Mouse (Mus musculus) cerebellum, postnatal 36 days (tissue): ENCODE data around the gene Cep152.

Experiments
- DNase-seq, 2 experiments: peaks; one replicate each; pipeline ENCODE4 v3.0.0; 2021 to 2022; ENCODE audit warnings: mixed read lengths in 2 of 2

Cep152 gene

DNA sequence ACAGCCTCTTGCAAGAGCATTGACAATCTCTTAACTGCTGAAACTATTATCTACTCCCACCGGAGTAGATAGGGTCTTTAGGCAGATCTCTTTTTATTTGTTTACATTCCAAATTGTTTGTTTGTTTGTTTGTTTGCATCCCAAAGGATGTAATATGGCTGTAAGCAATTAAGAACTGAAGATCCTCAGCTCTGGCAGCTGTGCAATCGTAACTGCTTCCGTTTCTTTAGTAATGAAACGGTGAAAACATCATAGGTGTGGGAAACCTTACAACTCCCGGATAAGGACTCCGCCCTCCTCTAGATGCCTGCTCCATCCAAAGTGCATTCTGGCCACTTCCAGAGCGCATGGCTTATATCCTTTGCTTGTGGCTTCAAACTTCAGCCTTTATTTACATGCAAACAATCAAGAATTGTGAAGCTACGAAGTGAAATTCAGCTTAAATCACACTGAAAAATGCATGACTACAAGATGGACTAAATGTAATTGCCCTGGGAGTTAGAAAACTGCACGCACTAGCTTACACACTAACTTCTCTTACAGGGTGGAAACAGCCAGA lies 707 bp downstream of the Cep152 start:
- DNase-seq, result no peak

DNA sequence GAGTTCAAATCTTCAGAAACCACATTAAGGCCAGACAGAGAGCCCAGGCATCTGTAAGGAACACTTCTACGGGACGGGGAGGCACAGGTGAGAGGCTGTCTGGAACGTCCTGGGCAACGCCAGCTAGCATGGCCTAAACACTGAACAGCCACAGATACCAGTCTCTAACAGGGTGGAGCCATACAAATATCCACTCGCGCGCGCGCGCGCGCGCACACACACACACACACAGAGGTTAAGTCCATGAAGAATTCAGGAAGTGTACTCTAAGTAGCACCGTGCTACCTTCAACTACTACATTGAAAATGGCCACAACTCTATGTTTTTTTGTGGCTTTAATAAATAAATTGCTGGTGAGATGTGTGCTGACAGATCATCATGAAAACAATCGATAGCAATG lies 1.7 kb downstream of the Cep152 start:
- DNase-seq, result no peak

GRCm38 (mm10) chr2:125620213-125620907 lies 4.6 kb downstream of the Cep152 start:
- no peak for DNase-seq

- no peak for DNase-seq
Observed at GRCm38 (mm10) chr2:125615858-125616424, 9.0 kb downstream of the Cep152 start.

GRCm38 (mm10) chr2:125615440-125615839 lies 9.5 kb downstream of the Cep152 start:
- DNase-seq, result no peak

GRCm38 (mm10) chr2:125606220-125606845 lies 18.6 kb downstream of the Cep152 start:
- no peak for DNase-seq

DNA sequence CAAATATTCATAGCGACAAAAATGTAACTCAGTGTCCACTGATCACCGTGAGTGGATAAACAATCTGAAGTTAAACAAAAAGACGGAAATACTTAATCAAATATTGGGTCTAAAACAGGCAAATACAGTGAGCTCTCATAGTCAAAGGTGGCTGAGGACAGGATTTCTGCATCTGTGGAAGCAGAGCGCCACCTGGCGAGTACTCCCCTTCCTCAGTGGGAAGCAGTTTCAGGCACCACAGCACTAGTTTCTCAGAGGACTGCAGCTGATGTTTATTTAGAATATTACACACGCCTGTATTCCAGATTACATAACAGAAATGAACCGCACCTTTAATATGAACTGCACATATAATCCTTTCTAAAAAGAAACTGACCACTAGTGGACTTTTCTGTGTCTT lies 20.3 kb downstream of the Cep152 start:
- peak in 1 of 2 experiments; percentile 26 for DNase-seq

DNA sequence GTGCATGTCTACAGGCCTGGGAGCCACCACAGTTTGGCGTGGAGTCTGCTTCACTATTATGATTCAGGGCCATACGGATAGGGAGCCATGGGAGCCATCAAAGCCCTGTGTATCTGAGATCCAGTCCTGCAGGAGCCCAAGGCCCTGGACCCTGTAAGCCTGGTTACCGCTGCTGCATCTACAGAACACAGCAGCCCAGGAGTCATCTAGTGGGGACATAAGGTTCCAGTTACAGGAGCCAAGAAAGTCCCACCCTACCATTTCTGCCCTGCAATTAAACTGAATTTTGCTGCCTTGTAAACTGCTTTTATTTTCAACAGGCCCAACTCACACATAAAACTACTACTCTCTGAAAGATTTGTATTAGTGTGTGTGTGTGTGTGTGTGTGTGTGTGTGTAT lies 21.9 kb downstream of the Cep152 start:
- no peak for DNase-seq

DNA sequence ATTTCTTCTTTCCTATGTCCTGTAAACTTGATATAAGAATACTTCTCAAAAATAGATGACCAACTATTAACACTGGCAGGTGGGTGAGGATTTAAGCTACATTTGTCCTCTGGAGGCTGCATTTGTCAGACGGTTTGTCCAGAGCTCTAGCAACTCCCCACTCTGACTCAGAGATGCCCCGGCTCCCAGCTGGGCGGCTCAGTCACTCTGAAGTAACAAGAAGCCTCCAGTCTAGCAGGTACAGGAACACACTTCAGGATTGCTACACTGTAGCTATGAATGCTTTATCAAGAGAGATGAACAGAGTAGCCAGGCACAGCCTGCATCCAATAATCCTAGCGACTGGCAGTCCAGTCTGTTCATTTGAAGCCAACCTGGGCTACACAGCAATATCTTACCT lies 26.0 kb downstream of the Cep152 start:
- no peak for DNase-seq

DNA sequence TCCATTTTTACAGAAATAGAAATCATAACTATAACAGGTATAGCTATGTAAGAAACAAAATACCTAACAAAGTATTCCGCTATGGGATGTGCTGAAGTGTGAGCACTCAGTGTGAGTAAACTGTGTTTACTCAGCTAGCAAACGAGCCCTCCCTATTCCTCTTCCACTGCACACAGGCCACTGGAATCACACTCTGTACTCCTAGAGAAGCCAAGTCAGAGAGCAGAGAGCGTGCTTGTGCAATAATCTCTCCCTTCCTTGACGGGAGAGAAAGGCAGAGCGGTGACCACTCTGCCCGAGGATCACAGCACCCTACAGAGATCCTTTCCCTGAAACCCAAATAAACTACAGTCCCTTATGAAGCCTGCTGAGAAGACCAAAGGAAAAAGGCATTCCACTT lies 26.7 kb downstream of the Cep152 start:
- no peak for DNase-seq

DNA sequence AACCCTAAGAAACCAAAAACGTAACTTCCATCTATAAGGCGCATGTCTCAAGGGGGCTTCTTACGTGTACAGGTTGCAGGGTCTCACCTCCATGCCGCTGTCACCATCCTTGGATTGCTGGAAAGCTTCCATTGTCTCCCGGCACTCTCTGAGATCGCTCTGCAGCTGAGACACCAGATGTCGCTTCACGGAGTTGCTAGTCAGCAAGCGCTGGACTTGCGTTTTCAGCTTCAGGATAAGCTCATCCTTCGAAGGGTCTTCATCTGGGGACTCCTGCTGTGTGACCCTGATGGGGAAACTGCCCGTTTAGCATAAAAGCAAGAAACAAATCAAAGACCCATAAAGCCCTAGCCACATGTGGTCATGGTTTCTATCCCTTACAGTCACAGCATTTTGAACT lies 30.1 kb downstream of the Cep152 start:
- DNase-seq, result no peak

GRCm38 (mm10) chr2:125594072-125594471 lies 30.8 kb downstream of the Cep152 start:
- no peak for DNase-seq

GRCm38 (mm10) chr2:125591895-125592294 lies 33.0 kb downstream of the Cep152 start:
- DNase-seq, result no peak

DNA sequence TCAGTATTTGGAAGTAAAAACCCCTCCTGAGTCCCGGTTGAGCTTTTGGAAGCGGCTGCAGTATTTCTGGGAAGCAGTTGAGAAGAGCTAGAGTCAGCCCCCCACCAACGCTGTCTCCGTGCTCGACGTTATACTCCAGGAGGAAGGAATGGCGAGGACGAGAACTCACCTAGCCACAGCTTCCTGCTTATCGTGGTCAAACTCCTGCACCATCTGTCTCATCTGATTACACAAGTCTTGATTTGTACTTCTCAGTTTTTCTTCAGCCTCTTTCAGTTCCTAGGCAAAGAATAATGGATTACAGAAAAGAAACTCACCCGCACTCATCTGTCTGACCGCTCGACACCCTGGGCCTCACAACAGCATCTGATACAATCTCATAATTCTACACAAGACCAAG lies 35.6 kb downstream of the Cep152 start:
- no peak for DNase-seq

DNA sequence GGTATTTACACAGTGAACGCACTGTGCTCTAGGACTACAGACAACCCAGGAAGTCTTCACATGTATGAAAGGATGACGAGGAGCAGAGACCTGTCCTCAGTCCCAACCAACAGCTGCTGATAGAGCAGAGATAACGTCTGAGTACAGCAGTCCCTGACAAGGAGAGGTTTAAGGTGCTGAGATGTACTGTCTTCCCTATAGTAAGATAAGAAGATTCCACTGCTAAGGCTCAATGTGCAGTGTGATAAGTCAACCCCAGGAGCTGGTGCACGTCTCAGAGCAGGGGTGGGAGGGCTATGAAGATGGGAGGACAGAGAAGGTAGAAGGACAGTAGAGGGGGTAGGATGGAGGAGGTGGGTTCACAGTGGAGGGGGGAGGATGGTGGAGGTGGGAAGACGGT lies 43.8 kb downstream of the Cep152 start:
- DNase-seq, result no peak

- no peak for DNase-seq
Observed at GRCm38 (mm10) chr2:125577670-125578069, 47.2 kb downstream of the Cep152 start.

GRCm38 (mm10) chr2:125576498-125576897 lies 48.4 kb downstream of the Cep152 start:
- no peak for DNase-seq

- DNase-seq, result no peak
Observed at GRCm38 (mm10) chr2:125575766-125576165, 49.1 kb downstream of the Cep152 start.

DNA sequence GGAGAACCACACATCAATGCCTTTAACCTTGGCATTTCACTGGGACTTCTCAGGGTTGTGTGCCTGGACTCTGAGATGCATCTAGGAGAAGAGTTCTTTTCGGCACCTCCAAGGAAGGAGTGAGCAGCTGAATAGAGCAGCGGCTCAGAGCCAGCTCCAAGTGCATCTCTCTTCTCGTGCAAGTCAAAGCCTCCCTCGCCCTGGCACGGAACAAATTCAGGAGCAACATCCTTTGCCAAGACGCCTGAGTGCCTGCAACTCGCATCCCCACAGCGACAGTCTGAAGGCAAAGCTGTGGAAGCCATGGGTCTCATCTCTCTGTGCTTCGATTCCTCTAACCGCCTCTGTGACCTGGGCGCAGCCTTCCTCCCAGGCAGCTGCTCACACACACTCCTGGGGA lies 61.0 kb downstream of the Cep152 start:
- DNase-seq, result no peak

GRCm38 (mm10) chr2:125562407-125562806 lies 62.5 kb downstream of the Cep152 start:
- DNase-seq, result no peak

- no peak for DNase-seq
Observed at GRCm38 (mm10) chr2:125560037-125560436, 64.9 kb downstream of the Cep152 start.

- peak in 1 of 2 experiments; percentile 9 for DNase-seq
Observed at GRCm38 (mm10) chr2:125558634-125559589, 66.0 kb downstream of the Cep152 start.

GRCm38 (mm10) chr2:125555830-125556229 lies 69.1 kb downstream of the Cep152 start:
- no peak for DNase-seq
